Mouse (Mus musculus) Patski (cell line): ENCODE measurements around the gene Vps33b. TPM values are rescaled to one million over a fixed set of nuclear protein-coding genes. Genes with fewer than 3 reads are reported as not detected.

Experiments used
- ATAC-seq: fragments of 100-300 bp; one replicate; pipeline ENCODE4 v1.8.0; 2021
- CTCF ChIA-PET: fragments of 350-600 bp; sonication (Branson Sonifier 250); formaldehyde crosslinking; loops from one replicate; lab custom pipeline; 2022; ENCODE audit warnings: inconsistent platforms; lab: Charles Lee
- POLR2A ChIA-PET: fragments of 350-600 bp; sonication (Branson Sonifier 250); formaldehyde crosslinking; loops from one replicate; lab custom pipeline; 2022; ENCODE audit warnings: antibody characterized with exemption, inconsistent platforms; lab: Charles Lee
- DNase-seq: peaks from one replicate; pipeline ENCODE4 v3.0.0-alpha.2; 2011; ENCODE audit warnings: low read depth, low spot score
- H3K27me3 ChIP-seq: fragments of 371-371 bp; one replicate; pipeline ENCODE4 v1.5.1; 2021
- CTCF ChIP-seq: fragments of 100-300 bp; IDR thresholded peaks from one replicate; pipeline ENCODE4 v1.5.1; 2021
- in situ Hi-C: fragments of 300-500 bp; cut with MboI; formaldehyde crosslinking; loops from 3 replicates; pipeline ENCODE4 v1.11.1; 2018; ENCODE audit warnings: low pct_unique_long_range_greater_than_20kb, mixed read lengths
- polyA plus RNA-seq: library from polyadenylated mRNA; unstranded; gene quantifications from one replicate; pipeline ENCODE4 v1.2.3, GENCODE M21; 2021

Gene Vps33b
- polyA plus RNA-seq, 1 experiment from 2014 or later: 24.6 TPM

DNA sequence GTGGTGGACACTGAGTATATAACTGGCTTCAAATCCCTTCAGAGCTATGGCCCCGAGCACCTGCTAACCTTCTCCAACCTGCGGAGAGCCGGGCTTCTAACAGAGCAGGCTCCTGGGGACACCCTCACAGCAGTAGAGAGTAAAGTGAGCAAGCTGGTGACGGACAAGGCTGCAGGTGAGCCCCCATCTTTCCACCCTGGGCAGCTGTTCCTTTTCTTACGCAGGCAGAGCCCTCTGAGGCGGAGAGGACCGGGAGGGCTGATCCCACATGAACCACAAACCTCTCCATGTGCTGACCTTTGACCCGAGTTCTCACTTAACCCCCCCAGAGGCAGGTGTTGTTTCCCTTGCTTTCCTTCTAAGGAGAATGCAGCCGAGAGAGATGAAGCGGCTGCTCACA lies 18.3 kb downstream of the Vps33b start:
- DNase-seq (no peak), ATAC-seq (no peak)
- H3K27me3 ChIP-seq: no peaks in the 10 kb centered on the region
- no peak for TF ChIP-seq CTCF
- in situ Hi-C loops: no loop called here
- CTCF ChIA-PET: no interaction called here
- POLR2A ChIA-PET: interaction anchor here (0.9 kb wide), 1 partner anchor 10 kb away, joined by 4 read pairs; no protein-coding TSS in a partner anchor

DNA sequence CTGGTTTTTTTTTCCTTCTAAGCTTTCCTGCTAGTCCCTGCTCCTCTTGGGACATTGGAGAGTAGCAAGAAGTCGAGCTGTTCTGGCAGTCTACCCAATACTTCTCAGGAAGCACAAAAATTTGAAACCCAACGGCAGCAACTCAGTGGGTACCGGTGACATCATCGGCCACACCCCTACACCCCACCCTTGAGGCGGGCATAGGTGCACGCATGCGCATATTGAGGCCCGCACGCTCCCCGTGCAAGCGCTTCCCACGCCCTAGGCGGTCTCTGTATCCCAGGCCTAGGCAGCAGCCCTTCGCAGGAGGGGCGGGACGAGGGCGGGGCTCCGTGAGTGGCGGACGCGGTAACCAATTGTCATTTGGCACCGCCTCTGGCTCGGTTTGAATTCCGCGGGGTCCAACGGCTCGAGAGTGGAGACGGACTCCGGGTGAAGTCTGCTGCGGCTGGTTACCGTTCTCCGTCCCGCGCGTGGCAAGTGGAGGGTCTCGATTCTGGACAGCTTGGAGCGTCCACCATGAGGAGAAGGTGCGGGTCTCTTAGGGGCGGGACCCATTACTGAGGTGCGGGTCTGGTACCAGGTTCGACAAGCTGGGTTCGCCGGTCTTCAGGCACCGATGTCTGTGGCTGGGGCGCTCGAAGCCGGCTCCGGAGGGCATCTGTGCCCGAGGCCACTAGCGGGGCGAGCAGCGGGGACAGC lies 24.8 kb downstream of the Vps33b start, which contains the start of gene Prc1:
Prc1 (plus strand) TSS at position 389 of the 702 bp plus-strand sequence.
- in situ Hi-C loops: no loop called here
- peak; percentile 88 for ATAC-seq

DNA sequence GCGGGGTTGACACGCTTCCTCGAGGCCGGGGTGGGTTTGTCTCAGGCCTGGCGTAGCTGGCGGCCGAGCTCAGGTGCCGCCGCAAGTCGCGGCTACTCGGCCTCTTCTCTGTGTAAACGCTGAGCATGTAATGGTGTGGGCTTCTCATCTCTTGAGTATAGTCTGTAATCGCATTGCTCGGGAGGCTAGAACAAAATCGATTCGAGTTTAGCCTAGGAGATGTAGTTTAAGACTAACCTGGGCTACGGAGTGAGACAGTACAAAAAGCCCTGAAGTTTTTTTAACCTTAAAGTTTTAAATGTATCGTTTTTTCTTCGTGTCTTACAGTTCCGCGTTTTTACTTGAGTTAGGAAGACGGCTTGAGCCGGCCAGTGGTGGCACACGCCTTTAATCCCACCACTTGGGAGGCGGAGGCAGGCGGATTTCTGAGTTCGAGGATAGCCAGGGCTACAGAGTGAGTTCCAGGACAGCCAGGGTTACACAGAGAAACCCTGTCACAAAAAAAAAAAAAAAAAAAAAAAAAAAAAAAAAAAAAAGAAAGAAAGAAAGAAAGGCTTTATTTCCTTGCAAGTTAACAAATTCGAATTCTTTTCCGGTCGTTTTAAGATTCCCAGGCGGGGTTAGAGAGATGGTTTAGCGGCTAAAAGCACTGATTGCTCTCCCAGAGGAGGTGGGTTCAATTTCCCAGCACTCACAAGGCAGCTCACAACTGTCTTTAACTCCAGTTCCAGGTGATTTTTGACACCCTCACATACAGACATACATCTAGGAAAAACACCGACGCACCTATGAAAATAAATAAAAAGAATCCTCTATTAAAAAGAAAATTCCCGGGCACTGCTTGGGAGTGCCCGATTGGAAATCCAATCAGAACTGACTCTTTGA lies 25.6 kb downstream of the Vps33b start:
- no peak for TF ChIP-seq CTCF
- in situ Hi-C loops: no loop called here
- CTCF ChIA-PET: interaction anchor here (2.1 kb wide), 1 partner anchor 13 kb away, joined by 6 read pairs; no protein-coding TSS in a partner anchor
- no peaks in the 10 kb centered on the region for H3K27me3 ChIP-seq
- ATAC-seq (no peak), DNase-seq (no peak)
- POLR2A ChIA-PET: no interaction called here

More for the DNA sequence above, 24.8 kb downstream of the Vps33b start, which contains the start of gene Prc1:
- H3K27me3 ChIP-seq: no peaks in the 10 kb centered on the region
- peak; percentile 82 for DNase-seq
- ChIA-PET CTCF (interaction anchor here (1.6 to 2.1 kb wide), 2 partner anchors 10 to 13 kb away, joined by 4 to 6 read pairs; no protein-coding TSS in a partner anchor), POLR2A (no interaction called here)
- TF ChIP-seq CTCF: no peak

DNA sequence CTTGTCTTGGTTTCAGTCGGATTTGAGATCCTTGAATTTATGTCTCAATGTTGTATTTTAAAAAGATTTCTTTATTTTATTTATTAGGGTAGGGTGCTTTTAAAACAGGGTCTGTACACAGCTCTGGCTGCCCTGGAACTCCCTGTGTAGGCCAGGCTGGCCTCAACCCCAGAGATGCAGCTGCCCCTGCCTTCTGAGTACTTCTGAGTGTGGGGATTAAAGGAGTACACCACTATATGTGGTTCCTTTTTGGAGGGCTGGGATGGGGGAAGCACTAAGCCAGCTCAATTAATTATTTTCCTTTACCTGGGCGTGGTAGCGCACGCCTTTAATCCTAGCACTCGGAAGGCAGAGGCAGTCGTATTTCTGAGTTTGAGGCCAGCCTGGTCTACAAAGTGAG lies 27.0 kb downstream of the Vps33b start:
- in situ Hi-C loops: no loop called here
- no peak for TF ChIP-seq CTCF
- ATAC-seq (no peak), DNase-seq (no peak)
- POLR2A ChIA-PET: interaction anchor here (0.6 to 0.7 kb wide), 2 partner anchors 27 to 42 kb away, joined by 4 to 5 read pairs; no protein-coding TSS in a partner anchor
- CTCF ChIA-PET: interaction anchor here (1.2 kb wide), 1 partner anchor 20 kb away, joined by 3 read pairs; no protein-coding TSS in a partner anchor
- H3K27me3 ChIP-seq: no peaks in the 10 kb centered on the region

DNA sequence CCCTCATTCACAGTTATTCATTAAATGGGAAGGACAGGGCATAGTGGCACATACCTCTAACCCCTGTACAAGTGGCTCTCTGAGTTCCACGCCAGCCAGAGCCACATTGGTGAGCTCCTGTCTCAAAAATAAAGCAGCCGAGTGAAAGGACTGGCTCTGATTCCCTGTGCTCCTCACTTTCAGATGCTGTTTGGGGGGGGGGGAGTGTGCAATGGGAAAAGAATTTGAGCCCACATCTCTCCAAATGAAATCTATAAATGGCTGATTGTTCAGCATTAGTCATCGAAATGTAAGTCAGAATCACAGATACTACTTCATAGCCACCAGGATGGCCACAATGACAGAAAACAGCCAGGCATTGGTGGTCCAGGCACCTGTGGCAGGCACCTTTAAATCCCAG lies 27.6 kb downstream of the Vps33b start:
- POLR2A ChIA-PET: interaction anchor here (0.6 to 0.7 kb wide), 2 partner anchors 26 to 41 kb away, joined by 4 to 5 read pairs; no protein-coding TSS in a partner anchor
- no peaks in the 10 kb centered on the region for H3K27me3 ChIP-seq
- in situ Hi-C loops: no loop called here
- ATAC-seq (no peak), DNase-seq (no peak)
- TF ChIP-seq CTCF: no peak
- CTCF ChIA-PET: interaction anchor here (1.2 kb wide), 1 partner anchor 20 kb away, joined by 3 read pairs; no protein-coding TSS in a partner anchor

DNA sequence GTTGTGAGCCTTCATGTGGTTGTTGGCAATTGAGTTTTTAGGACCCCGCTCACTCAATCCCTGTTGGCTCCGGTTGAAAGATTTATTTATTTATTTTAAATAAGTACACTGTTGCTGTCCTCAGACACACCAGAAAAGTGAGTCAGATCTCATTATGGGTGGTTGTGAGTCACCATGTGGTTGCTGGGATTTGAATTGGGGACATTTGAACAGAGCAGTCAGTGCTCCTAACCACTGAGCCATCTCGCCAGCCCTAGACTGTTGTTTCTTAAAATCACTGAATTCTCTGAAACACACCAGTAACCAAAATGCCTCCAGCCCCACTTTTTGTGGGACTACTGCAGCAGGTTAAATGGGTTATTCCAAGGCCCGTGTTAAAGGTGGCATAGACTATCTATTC lies 29.3 kb downstream of the Vps33b start:
- ATAC-seq (no peak), DNase-seq (peak; percentile 24)
- in situ Hi-C loops: no loop called here
- no peak for TF ChIP-seq CTCF
- H3K27me3 ChIP-seq: no peaks in the 10 kb centered on the region
- ChIA-PET CTCF (no interaction called here), POLR2A (no interaction called here)

DNA sequence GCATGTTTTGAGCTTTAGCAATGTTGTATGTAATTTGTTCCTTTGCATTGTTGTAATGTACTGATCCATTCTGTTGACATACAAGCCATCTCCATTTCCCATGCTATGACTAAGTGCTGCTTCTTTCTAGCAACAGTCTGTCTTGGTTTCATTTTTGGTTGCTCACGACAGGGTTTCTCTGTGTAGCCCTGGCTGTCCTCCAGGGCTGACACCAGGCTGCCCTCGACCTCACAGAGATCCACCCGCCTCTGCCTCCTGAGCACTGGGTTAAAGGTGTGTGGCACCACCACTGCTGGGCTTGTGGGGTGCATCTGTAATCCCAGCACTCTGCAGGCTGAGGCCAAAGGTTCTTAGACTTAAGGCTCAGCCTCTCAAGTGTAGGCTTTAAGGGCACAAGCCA lies 30.1 kb downstream of the Vps33b start:
- ATAC-seq: no peak
- H3K27me3 ChIP-seq: no peaks in the 10 kb centered on the region
- POLR2A ChIA-PET: no interaction called here
- DNase-seq: no peak
- in situ Hi-C loops: no loop called here
- TF ChIP-seq CTCF: no peak
- CTCF ChIA-PET: interaction anchor here (0.9 to 1.8 kb wide), 2 partner anchors 19 to 41 kb away, joined by 3 to 4 read pairs; partner anchors contain the start of gene Unc45a

DNA sequence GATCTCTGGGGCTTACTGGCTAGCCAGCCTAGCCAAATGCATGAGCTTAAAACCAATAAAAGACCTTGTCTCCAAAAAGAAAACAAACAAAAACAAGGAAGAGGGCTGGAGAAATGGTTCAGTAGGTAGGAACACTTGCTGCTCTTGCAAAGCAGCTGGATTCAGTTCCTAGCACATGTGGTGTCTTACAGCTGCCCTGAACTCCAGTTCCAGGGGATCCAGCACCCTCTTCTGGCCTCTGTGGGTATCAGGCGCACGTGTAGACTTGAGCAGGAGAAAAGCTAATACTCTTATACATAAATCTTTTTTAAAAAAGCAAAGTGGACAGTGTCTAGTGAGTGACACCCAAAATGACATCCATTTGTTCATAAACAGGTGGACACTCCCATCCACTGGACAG lies 32.1 kb downstream of the Vps33b start:
- ATAC-seq (no peak), DNase-seq (no peak)
- CTCF ChIA-PET: interaction anchor here (0.8 to 1.4 kb wide), 4 partner anchors 9 to 46 kb away, joined by 3 to 4 read pairs (median 3); no protein-coding TSS in a partner anchor
- in situ Hi-C loops: no loop called here
- TF ChIP-seq CTCF: no peak
- no peaks in the 10 kb centered on the region for H3K27me3 ChIP-seq
- POLR2A ChIA-PET: interaction anchor here (0.5 to 1.5 kb wide), 3 partner anchors 16 to 250 kb away, joined by 3 to 6 read pairs (median 4); no protein-coding TSS in a partner anchor

DNA sequence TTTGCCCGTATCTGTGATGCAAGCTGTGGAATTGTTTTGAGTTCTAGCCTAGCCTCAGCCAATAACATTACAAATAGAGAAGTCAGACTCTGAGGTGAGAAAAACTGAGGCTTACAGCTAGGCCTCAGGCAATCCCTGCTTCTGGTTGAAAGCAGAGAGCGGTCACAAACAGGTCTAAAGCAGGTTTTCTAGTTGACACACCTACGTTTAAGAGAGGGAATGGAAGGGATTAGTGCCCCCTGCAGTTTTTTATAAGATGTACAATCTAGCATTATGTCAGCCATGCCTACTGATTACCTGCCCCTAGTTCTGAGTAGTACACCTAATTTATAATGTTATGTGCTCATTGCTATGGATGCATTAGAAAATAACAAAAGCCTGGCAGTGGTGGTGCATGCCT lies 38.3 kb downstream of the Vps33b start:
- ChIA-PET POLR2A (no interaction called here), CTCF (no interaction called here)
- no peaks in the 10 kb centered on the region for H3K27me3 ChIP-seq
- no peak for TF ChIP-seq CTCF
- DNase-seq: no peak
- in situ Hi-C loops: no loop called here
- no peak for ATAC-seq

DNA sequence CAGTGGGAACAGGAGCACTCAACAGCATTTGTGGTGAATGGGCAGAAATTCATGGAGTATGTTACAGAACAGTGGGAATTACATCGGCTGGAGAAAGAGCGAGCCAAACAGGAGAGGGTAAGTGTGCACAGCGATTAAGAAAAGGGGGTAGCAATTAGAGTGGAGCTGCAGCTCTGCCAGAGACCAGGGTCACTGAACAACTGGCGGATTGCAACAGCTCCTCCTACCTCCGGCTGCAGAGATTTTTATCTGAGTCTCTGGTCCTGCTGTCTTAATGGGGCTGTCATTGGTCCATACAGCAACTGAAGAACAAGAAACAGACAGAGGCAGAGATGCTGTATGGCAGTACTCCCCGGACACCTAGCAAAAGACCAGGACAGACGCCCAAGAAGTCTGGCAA lies 41.3 kb downstream of the Vps33b start:
- DNase-seq (no peak), ATAC-seq (no peak)
- in situ Hi-C loops: no loop called here
- no peak for TF ChIP-seq CTCF
- ChIA-PET POLR2A (no interaction called here), CTCF (interaction anchor here (0.9 to 1.6 kb wide), 2 partner anchors 9 to 12 kb away, joined by 3 to 4 read pairs; no protein-coding TSS in a partner anchor)
- H3K27me3 ChIP-seq: no peaks in the 10 kb centered on the region
